Mouse (Mus musculus) forebrain, embryonic 12.5 days (tissue): Measurements from ENCODE around the gene Cisd2. TPM values are rescaled to one million over a fixed set of nuclear protein-coding genes. Genes with fewer than 3 reads are reported as not detected.
A peak's percentile ranks its signal among the peaks of the same experiment; 100 is the strongest.

Experiments
- ATAC-seq: fragments of 200-750 bp; cut with Nextera tagmentation; 2 replicates; pipeline ENCODE4 v1.8.0; 2017; ENCODE audit warnings: moderate TSS enrichment; ENCODE audit not compliant: low FRiP score
- H3K27ac ChIP-seq: fragments of 300-500 bp; sonication (generic); 2 replicates; pipeline ENCODE4 v1.5.1; 2016; ENCODE audit warnings: mild to moderate bottlenecking
- H3K27me3 ChIP-seq: fragments of 300-500 bp; sonication (generic); 2 replicates; pipeline ENCODE4 v1.6.1; 2016; ENCODE audit warnings: mild to moderate bottlenecking
- H3K36me3 ChIP-seq: fragments of 300-500 bp; sonication (generic); replicated peaks from 2 replicates; pipeline ENCODE4 v1.6.1; 2016; ENCODE audit warnings: mild to moderate bottlenecking
- H3K4me1 ChIP-seq: fragments of 300-500 bp; sonication (generic); 2 replicates; pipeline ENCODE4 v1.6.1; 2016
- H3K4me2 ChIP-seq: fragments of 300-500 bp; sonication (generic); 2 replicates; pipeline ENCODE4 v1.6.1; 2016; ENCODE audit warnings: mild to moderate bottlenecking, moderate library complexity
- H3K4me3 ChIP-seq: fragments of 300-500 bp; sonication (generic); replicated peaks from 2 replicates; pipeline ENCODE4 v1.5.1; 2016; ENCODE audit warnings: mild to moderate bottlenecking
- H3K9ac ChIP-seq: fragments of 300-500 bp; sonication (generic); 2 replicates; pipeline ENCODE4 v1.6.1; 2016; ENCODE audit warnings: mild to moderate bottlenecking
- H3K9me3 ChIP-seq: fragments of 300-500 bp; sonication (generic); 2 replicates; pipeline ENCODE4 v1.6.1; 2016
- WGBS: fragments of 180-500 bp; shearing (Covaris S2); methylation state at CpG from one replicate; pipeline ENCODE4 v1.1.7; 2016; 5-methylcytosine and 5-hydroxymethylcytosine counted together
- polyA plus RNA-seq: library from polyadenylated mRNA; unstranded; fragments of >200 nt; fragmentation: Nextera tagmentation; extraction: Ambion mirVana; gene quantifications from 2 replicates; pipeline ENCODE4 v1.2.1, GENCODE M21; 2016

Gene Cisd2
- polyA plus RNA-seq, 1 experiment from 2014 or later, result 92.3 TPM

GRCm38 (mm10) chr3:135437758-135438495, 14.2 kb upstream of the Cisd2 start, which contains the start of gene Ube2d3:
Gene Ube2d3 (plus strand): TSS chr3:135438149.
- ATAC-seq, result peak; percentile 95
- H3K27ac ChIP-seq, result peak within 1 kb of the TSS; percentile 100
- under 1% methylated on average over 56 of the region's 56 CpGs for WGBS

GRCm38 (mm10) chr3:135436901-135437616, 13.3 kb upstream of the Cisd2 start:
- Histone ChIP-seq H3K27me3 (no peaks in the 10 kb centered on the region), H3K27ac (peak overlapping the region; percentile 100), H3K4me3 (peak overlapping the region; percentile 97), H3K36me3 (peaks cover 4% of the 10 kb centered on the region), H3K4me2 (peak overlapping the region; percentile 93), H3K4me1 (peaks cover 21% of the 10 kb centered on the region), H3K9ac (peak overlapping the region; percentile 61), H3K9me3 (no peaks in the 10 kb centered on the region)
- 33% methylated on average over 14 of the region's 14 CpGs for WGBS
- ATAC-seq, result no peak

More at GRCm38 (mm10) chr3:135437758-135438495, 14.2 kb upstream of the Cisd2 start, which contains the start of gene Ube2d3:
- peak within 1 kb of the TSS; percentile 98 for H3K9ac ChIP-seq
- peak within 1 kb of the TSS; percentile 97 for H3K4me3 ChIP-seq
- H3K4me1 ChIP-seq, result peaks cover 24% of the 10 kb centered on the region
- H3K27me3 ChIP-seq, result no peaks in the 10 kb centered on the region
- H3K4me2 ChIP-seq, result peak within 1 kb of the TSS; percentile 93
- no peaks in the 10 kb centered on the region for H3K9me3 ChIP-seq
- H3K36me3 ChIP-seq, result peaks cover 4% of the 10 kb centered on the region

DNA sequence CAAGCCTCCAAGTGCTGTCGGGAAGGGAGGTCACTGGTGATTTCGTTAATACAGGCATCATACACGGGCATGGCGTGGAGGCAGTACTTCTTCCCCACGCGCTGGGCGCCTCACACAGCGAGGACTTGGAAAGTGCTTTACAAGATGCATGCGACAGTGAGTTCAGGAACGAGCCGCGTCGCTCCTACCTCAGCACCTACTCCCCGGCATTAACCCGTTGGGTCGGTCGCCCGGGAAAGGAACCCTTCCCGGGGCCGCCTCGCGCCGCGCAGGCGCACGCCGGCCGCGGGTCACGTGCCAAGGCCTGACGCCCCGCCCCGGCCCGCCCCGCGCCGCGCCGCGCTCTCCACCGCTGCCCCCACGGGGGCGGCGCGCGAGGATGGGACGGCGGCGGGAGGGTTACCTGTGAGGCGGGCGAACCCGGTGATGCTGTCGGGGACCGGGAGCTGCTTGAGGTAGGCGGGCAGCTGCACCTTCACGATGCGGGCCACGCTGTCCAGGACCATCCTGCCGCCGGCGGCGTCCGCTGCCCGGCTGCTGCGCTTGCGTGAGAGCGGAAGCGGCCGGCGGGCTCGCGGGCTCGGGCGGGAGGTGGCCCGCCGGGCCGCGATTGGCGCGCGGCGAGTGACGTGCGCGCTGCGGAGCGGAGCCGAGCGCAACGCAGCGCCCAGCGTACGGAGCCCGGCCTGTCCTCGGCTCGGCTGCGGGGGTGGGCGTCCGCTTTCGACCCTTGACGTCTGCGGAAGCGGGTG, 693 bp downstream of the Cisd2 start:
- peak; percentile 98 for ATAC-seq
- Histone ChIP-seq H3K4me3 (peak overlapping the region; percentile 55), H3K4me2 (peak overlapping the region; percentile 63), H3K27ac (peak overlapping the region; percentile 92), H3K4me1 (peaks cover 25% of the 10 kb centered on the region), H3K36me3 (no peaks in the 10 kb centered on the region), H3K9ac (peak overlapping the region; percentile 65), H3K27me3 (no peaks in the 10 kb centered on the region), H3K9me3 (no peaks in the 10 kb centered on the region)
- WGBS, result under 1% methylated on average over 100 of the region's 103 CpGs

DNA sequence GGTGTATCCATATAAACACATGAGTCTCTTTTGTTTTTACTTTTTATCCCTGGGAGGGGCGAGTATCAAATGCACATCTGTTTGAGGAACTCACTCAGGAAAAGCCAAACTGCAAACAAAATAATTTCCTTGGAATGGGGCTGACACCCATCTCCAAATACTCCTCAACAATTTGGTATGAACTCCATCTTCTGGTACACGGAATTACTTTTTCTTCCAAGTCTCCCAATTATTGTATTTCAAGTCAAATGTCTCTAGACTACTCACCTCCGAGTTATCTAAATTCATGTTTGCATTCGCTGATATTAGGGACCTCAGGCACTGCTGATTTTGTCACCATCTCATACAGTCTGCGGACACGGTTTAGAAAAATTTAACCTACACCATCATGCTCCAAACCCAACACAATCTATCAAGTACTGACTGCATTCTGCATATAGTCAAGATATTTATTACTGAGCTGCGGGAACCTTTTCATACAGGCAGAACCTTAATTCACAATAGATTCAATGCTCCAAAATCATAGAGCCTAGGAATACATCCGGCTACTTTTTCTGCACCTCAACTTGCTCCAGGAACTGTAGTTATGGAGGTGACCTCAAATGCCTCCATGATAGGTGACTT, 1.4 kb downstream of the Cisd2 start:
- Histone ChIP-seq H3K4me3 (peak overlapping the region; percentile 55), H3K9ac (peak overlapping the region; percentile 65), H3K27ac (peak overlapping the region; percentile 92), H3K4me1 (peaks cover 25% of the 10 kb centered on the region), H3K27me3 (no peaks in the 10 kb centered on the region), H3K36me3 (0 out of 2 replicates have a peak, but pooled peaks cover 4% of the 10 kb centered on the region), H3K9me3 (no peaks in the 10 kb centered on the region), H3K4me2 (peak overlapping the region; percentile 63)
- ATAC-seq, result no peak
- WGBS, result 34% methylated on average over 8 of the region's 8 CpGs

DNA sequence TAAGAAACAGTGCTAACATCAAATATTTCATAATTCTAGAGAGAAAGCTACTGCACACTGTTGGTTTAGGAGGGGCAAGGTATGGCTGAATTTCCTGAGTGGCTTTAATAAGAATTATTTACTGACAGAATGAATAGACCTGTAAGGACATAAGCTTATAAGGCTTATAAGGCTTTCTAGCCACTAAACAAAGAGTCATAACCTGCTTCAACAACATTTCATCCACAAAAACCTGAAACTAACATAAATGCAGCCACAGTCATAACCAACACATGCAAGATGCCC, 2.5 kb downstream of the Cisd2 start:
- Histone ChIP-seq H3K27ac (no peak overlapping the region), H3K4me3 (no peak overlapping the region), H3K4me1 (peaks cover 25% of the 10 kb centered on the region), H3K9ac (0 out of 2 replicates have a peak overlapping the region, but pooled peaks have one; percentile 3), H3K4me2 (no peak overlapping the region), H3K36me3 (peaks cover 7% of the 10 kb centered on the region; the same call in 1 of the 2 replicates), H3K9me3 (no peaks in the 10 kb centered on the region), H3K27me3 (no peaks in the 10 kb centered on the region)
- no peak for ATAC-seq

DNA sequence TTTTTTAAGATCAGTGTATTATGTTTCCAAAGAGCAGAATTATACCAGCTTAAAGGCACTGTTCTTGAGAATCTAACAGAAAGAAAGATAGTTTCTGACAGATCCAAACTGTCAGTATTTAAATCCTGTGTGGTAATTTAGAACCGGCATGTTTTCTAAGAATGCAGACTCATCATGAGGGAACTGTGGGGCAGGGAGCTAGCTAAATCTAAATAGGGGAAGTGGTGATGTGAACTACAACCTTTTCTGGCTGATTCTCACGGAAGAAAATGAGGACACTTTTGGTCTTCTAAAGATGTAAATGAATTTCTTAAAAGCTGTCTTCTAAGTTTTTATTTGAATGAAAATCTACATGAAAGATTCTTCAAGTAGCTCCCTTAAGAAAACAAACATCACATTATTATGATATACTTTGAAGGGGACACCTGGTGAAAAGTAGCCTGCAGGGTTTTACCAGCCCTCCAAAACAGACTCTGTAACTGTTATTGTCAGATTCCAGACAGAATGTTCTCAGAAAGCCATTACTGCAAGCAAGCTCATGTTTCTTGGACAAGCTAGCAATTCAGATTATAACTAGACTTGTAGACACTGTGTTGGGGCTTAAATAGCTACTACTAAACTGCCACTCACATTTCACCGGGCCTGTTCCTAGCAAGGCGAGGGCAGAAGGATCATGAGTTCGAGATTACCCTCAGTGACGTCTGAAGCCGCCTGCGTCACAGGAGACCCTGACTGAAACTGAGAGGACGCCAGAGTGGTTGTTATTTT, 3.0 kb downstream of the Cisd2 start:
- Histone ChIP-seq H3K27me3 (no peaks in the 10 kb centered on the region), H3K4me1 (peaks cover 25% of the 10 kb centered on the region), H3K36me3 (peaks cover 9% of the 10 kb centered on the region; the same call in 1 of the 2 replicates), H3K9ac (0 out of 2 replicates have a peak overlapping the region, but pooled peaks have one; percentile 3), H3K9me3 (no peaks in the 10 kb centered on the region), H3K4me2 (no peak overlapping the region), H3K4me3 (no peak overlapping the region), H3K27ac (no peak overlapping the region)
- 91% methylated on average over 9 of the region's 9 CpGs for WGBS
- ATAC-seq, result no peak

GRCm38 (mm10) chr3:135417799-135418198, 5.9 kb downstream of the Cisd2 start:
- H3K4me1 ChIP-seq, result peaks cover 16% of the 10 kb centered on the region
- H3K27ac ChIP-seq, result no peak overlapping the region
- no peaks in the 10 kb centered on the region for H3K27me3 ChIP-seq
- ATAC-seq, result no peak
- peaks cover 9% of the 10 kb centered on the region; the same call in 1 of the 2 replicates for H3K36me3 ChIP-seq
- H3K9ac ChIP-seq, result no peak overlapping the region
- 88% methylated on average over 3 of the region's 3 CpGs for WGBS
- no peak overlapping the region for H3K4me3 ChIP-seq
- no peaks in the 10 kb centered on the region for H3K9me3 ChIP-seq
- no peak overlapping the region for H3K4me2 ChIP-seq

GRCm38 (mm10) chr3:135417245-135417644, 6.5 kb downstream of the Cisd2 start:
- Histone ChIP-seq H3K9ac (no peak overlapping the region), H3K4me1 (peaks cover 16% of the 10 kb centered on the region), H3K4me2 (no peak overlapping the region), H3K4me3 (no peak overlapping the region), H3K27ac (no peak overlapping the region), H3K36me3 (peaks cover 9% of the 10 kb centered on the region; the same call in 1 of the 2 replicates), H3K9me3 (no peaks in the 10 kb centered on the region), H3K27me3 (no peaks in the 10 kb centered on the region)
- no peak for ATAC-seq
- 77% methylated on average over 3 of the region's 3 CpGs for WGBS

DNA sequence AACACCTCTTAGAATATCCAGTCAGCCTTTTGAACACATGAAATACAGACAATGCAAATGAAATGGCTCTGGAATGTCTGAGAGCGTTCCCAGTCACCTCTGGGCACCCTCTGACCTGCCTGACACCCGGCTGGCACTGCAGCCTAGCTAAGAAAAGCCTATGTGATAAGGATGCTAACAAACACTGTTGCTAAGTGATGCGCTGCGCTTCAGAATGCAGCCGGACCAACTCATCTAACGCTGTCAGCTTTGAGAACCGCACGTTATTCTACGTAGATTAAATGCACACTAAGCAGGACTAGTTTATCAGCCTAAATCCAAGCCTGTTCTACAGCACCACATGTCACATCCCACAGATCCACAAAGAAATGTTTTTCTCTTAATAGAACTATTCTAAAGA, 11.9 kb downstream of the Cisd2 start:
- peaks cover 23% of the 10 kb centered on the region for H3K36me3 ChIP-seq
- H3K4me3 ChIP-seq, result no peak overlapping the region
- peaks cover 8% of the 10 kb centered on the region for H3K4me1 ChIP-seq
- WGBS, result 61% methylated on average over 9 of the region's 9 CpGs
- H3K9me3 ChIP-seq, result 0 out of 2 replicates have a peak, but pooled peaks cover 2% of the 10 kb centered on the region
- no peak for ATAC-seq
- H3K4me2 ChIP-seq, result no peak overlapping the region
- no peak overlapping the region for H3K27ac ChIP-seq
- H3K27me3 ChIP-seq, result no peaks in the 10 kb centered on the region
- no peak overlapping the region for H3K9ac ChIP-seq

DNA sequence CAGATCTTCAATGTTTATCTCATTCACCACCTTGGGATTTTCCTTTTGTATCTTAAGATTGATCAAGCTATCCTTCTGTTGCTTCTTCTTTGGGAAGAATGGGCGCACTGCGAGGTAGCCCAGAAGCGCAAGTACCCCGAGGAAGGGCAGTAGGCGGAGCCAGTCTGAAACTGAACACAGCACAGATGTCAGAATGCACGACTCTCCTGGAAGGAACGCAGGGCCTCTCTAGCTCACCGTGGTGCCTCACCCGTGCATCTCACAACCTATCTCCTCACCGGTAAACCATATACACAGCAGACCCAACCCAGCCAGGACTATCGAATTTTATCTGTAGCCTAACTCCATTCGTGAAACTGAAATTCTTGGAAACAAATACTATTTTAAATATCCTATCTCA, 12.7 kb downstream of the Cisd2 start:
- H3K27me3 ChIP-seq, result no peaks in the 10 kb centered on the region
- no peak for ATAC-seq
- WGBS, result 93% methylated on average over 12 of the region's 12 CpGs
- H3K4me3 ChIP-seq, result no peak overlapping the region
- H3K4me2 ChIP-seq, result no peak overlapping the region
- H3K27ac ChIP-seq, result no peak overlapping the region
- peaks cover 24% of the 10 kb centered on the region for H3K36me3 ChIP-seq
- no peak overlapping the region for H3K9ac ChIP-seq
- peaks cover 8% of the 10 kb centered on the region for H3K4me1 ChIP-seq
- 0 out of 2 replicates have a peak, but pooled peaks cover 2% of the 10 kb centered on the region for H3K9me3 ChIP-seq

GRCm38 (mm10) chr3:135409219-135409618, 14.5 kb downstream of the Cisd2 start:
- no peak for ATAC-seq
- Histone ChIP-seq H3K27ac (no peak overlapping the region), H3K9ac (no peak overlapping the region), H3K4me3 (no peak overlapping the region), H3K27me3 (no peaks in the 10 kb centered on the region), H3K36me3 (peaks cover 28% of the 10 kb centered on the region), H3K4me2 (no peak overlapping the region), H3K4me1 (peaks cover 8% of the 10 kb centered on the region), H3K9me3 (0 out of 2 replicates have a peak, but pooled peaks cover 2% of the 10 kb centered on the region)
- WGBS, result 93% methylated on average over 5 of the region's 5 CpGs
